ENCODE assay signal across 22 mouse cellular contexts in the genomic region with DNA sequence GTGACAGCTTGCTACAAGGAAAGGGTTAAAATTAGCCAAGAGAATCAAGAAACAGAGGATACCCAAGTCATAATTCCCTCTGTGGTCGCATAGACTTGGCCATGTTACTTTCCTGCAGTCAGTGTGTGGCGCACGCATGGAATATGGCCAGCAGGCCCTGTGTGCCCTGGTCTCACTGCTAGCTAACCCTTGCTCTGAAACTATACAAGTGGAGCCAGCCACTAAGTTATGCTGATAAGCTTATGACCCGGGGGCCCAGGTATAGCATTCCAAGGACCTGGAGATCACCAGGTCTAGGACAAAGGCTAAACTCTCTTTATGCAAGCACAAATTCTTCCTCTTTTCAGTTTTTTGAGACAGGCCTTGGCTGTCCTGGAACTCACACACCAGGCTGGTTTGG.
"Had no signal": no experiment of that assay in that cellular context is flagged by ENCODE, and none has a peak within 500 bp of the region (broad histone marks: within the 10 kb centered on the region; RNA-seq: fewer than 3 reads in every experiment).

No protein-coding gene starts in this region.

- DNase-seq: liver, postnatal 0 days; lung, adult 2 months; lung, postnatal 14 days; lung, postnatal 36 days; midbrain, embryonic 14.5 days; retina, postnatal 1 day; right cerebral cortex, adult 18-20 months; right cerebral cortex, postnatal 14 days; thymus, adult 2 months; thymus, postnatal 25 days; thymus, postnatal 4 days had no signal

- ATAC-seq: liver, postnatal 0 days; lung, postnatal 0 days; midbrain, embryonic 16.5 days had no signal

- H3K4me2 ChIP-seq: liver, embryonic 15.5 days; lung, embryonic 15.5 days; neural tube, embryonic 13.5 days; neural tube, embryonic 15.5 days; stomach, embryonic 15.5 days had no signal

- H3K9me3 ChIP-seq: liver, embryonic 15.5 days; lung, embryonic 15.5 days; megakaryocyte, embryonic 14.5 days; neural tube, embryonic 13.5 days; neural tube, embryonic 15.5 days; stomach, embryonic 15.5 days had no signal

- H3K4me1 ChIP-seq: lung, embryonic 15.5 days; neural tube, embryonic 13.5 days; stomach, embryonic 15.5 days had no signal

- H3K27me3 ChIP-seq: liver, embryonic 15.5 days; lung, embryonic 15.5 days; megakaryocyte, embryonic 14.5 days; neural tube, embryonic 13.5 days; neural tube, embryonic 15.5 days; stomach, embryonic 15.5 days had no signal

- H3K4me3 ChIP-seq: liver, embryonic 15.5 days; lung, embryonic 15.5 days; megakaryocyte, embryonic 14.5 days; myocyte; neural tube, embryonic 13.5 days; neural tube, embryonic 15.5 days; stomach, embryonic 15.5 days had no signal

- H3K9ac ChIP-seq: liver, embryonic 15.5 days; liver, postnatal 0 days; lung, embryonic 15.5 days; neural tube, embryonic 13.5 days; neural tube, embryonic 15.5 days; stomach, embryonic 15.5 days had no signal

- H3K27ac ChIP-seq: liver, embryonic 15.5 days; lung, embryonic 15.5 days; macrophage; neural tube, embryonic 13.5 days; neural tube, embryonic 15.5 days; stomach, embryonic 15.5 days; stomach, postnatal 0 days had no signal
